Mouse (Mus musculus): ENCODE data around the gene Zbed6. TPM values are rescaled to one million over a fixed set of nuclear protein-coding genes. Genes with fewer than 3 reads are reported as not detected.
"Not testable (repeated sequence)": the region's sequence is repeated elsewhere in the genome, so short reads cannot be mapped to it uniquely, and the experiment has no call there.

The Zbed6 gene
- total RNA-seq (2021), result 10 to 100 TPM; 13.4 to 14.3 TPM

GRCm38 (mm10) chr1:133660466-133661202 lies at the start of gene Zbed6:
Gene Zbed6 (minus strand): TSS chr1:133660885.
- DNase-seq, result peak; percentile 85

GRCm38 (mm10) chr1:133709292-133709691 lies 48.6 kb upstream of the Zbed6 start:
- no peak for DNase-seq

- peak; percentile 23 for DNase-seq
These were observed 41.1 kb upstream of the Zbed6 start for GRCm38 (mm10) chr1:133701824-133702223.

- DNase-seq, result no peak
These were observed 37.4 kb upstream of the Zbed6 start for GRCm38 (mm10) chr1:133697935-133698620.

- DNase-seq, result peak; percentile 80
These were observed 35.2 kb upstream of the Zbed6 start for GRCm38 (mm10) chr1:133695901-133696300.

GRCm38 (mm10) chr1:133694876-133695275 lies 34.2 kb upstream of the Zbed6 start:
- peak; percentile 24 for DNase-seq

GRCm38 (mm10) chr1:133694301-133694700 lies 33.6 kb upstream of the Zbed6 start:
- DNase-seq, result no peak

GRCm38 (mm10) chr1:133693536-133694114 lies 32.9 kb upstream of the Zbed6 start:
- DNase-seq, result no peak

GRCm38 (mm10) chr1:133692195-133692594 lies 31.5 kb upstream of the Zbed6 start:
- no peak for DNase-seq

- no peak for DNase-seq
These were observed 30.4 kb upstream of the Zbed6 start for GRCm38 (mm10) chr1:133691046-133691445.

- no peak for DNase-seq
These were observed 29.2 kb upstream of the Zbed6 start, which contains the start of gene Lax1 for GRCm38 (mm10) chr1:133689897-133690296. Gene Lax1 (minus strand): TSS chr1:133690108.

GRCm38 (mm10) chr1:133688301-133688700 lies 27.6 kb upstream of the Zbed6 start:
- DNase-seq, result no peak

- peak; percentile 38 for DNase-seq
These were observed 25.2 kb upstream of the Zbed6 start for GRCm38 (mm10) chr1:133685749-133686519.

- no peak for DNase-seq
These were observed 11.1 kb upstream of the Zbed6 start for GRCm38 (mm10) chr1:133671801-133672200.

GRCm38 (mm10) chr1:133671266-133671665 lies 10.6 kb upstream of the Zbed6 start:
- DNase-seq, result no peak

GRCm38 (mm10) chr1:133670776-133671175 lies 10.1 kb upstream of the Zbed6 start:
- no peak for DNase-seq

GRCm38 (mm10) chr1:133670190-133670589 lies 9.5 kb upstream of the Zbed6 start:
- DNase-seq, result no peak

- no peak for DNase-seq
These were observed 7.9 kb upstream of the Zbed6 start for GRCm38 (mm10) chr1:133668618-133669017.

GRCm38 (mm10) chr1:133667721-133668120 lies 7.0 kb upstream of the Zbed6 start:
- DNase-seq, result no peak

- not testable (repeated sequence) for DNase-seq
These were observed 5.0 kb upstream of the Zbed6 start for GRCm38 (mm10) chr1:133665713-133666112.

GRCm38 (mm10) chr1:133664203-133664970 lies 3.7 kb upstream of the Zbed6 start:
- DNase-seq, result no peak

GRCm38 (mm10) chr1:133663427-133663826 lies 2.7 kb upstream of the Zbed6 start:
- no peak for DNase-seq

Measured in heart, postnatal 4 days (tissue).